Comparison of ENCODE assay signal across 29 mouse cellular contexts in the genomic region with DNA sequence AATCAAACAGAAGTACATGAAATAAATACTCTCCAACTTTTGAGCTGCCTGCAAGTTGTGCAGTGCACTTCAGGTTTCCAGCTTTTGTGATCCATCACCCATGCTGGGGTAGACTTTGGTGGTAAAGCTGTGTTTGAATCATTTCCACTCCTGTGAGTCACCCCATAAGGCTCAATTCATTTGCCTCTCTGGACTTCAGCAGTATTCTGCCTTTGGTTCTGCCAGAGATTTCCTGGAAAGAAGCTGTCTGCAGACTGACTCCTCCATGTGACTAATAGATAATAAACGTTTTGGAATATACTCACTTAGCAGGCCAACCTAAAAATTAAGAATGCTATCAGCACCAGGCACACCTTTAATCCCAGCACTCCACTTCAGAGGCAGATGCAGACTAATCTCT. TPM values are rescaled to one million over a fixed set of nuclear protein-coding genes. Genes with fewer than 3 reads are reported as not detected.
DNase-seq lines count a peak whose midpoint lies in the region; ATAC-seq and TF ChIP-seq lines count a peak whose summit lies in the region.
"Had no signal": no experiment of that assay in that cellular context is flagged by ENCODE, and none has a peak within 500 bp of the region (broad histone marks: within the 10 kb centered on the region; RNA-seq: fewer than 3 reads in every experiment).

No protein-coding gene starts in this region.

- no peak for TF ChIP-seq CTCF in forebrain, postnatal 0 days (IDR thresholded peaks at IDR 0.05; ENCODE audit: low read depth)
- no peak for TF ChIP-seq CTCF in embryonic fibroblast, embryonic 13.5 days (IDR thresholded peaks at IDR 0.05; ENCODE audit: borderline replicate concordance, insufficient read depth, low read length)

- no peaks in the 10 kb centered on the region for H3K27me3 ChIP-seq in forebrain, embryonic 13.5 days
- no peaks in the 10 kb centered on the region for H3K27me3 ChIP-seq in forebrain, postnatal 0 days (ENCODE audit: insufficient read depth, low read length)
- H3K27me3 ChIP-seq in liver, embryonic 11.5 days (replicated peaks; ENCODE audit: control insufficient read depth, insufficient read depth, low read length), result no peaks in the 10 kb centered on the region
- H3K27me3 ChIP-seq: embryonic facial prominence, embryonic 12.5 days; forebrain, embryonic 15.5 days; heart, embryonic 12.5 days; hindbrain, embryonic 13.5 days; limb, embryonic 13.5 days; Patski had no signal

- no peak overlapping the region for H3K27ac ChIP-seq in forebrain, embryonic 13.5 days
- H3K27ac ChIP-seq in forebrain, postnatal 0 days (ENCODE audit: low read depth, low read length), result no peak overlapping the region
- no peak overlapping the region for H3K27ac ChIP-seq in liver, embryonic 11.5 days (ENCODE audit: low read depth, low read length)
- H3K27ac ChIP-seq in embryonic fibroblast, embryonic 13.5 days (ENCODE audit: insufficient read depth, low read length), result peak overlapping the region; percentile 42; the same call in 1 of the 2 replicates
- H3K27ac ChIP-seq: embryonic facial prominence, embryonic 12.5 days; forebrain, embryonic 15.5 days; hindbrain, embryonic 13.5 days; limb, embryonic 13.5 days; stomach, postnatal 0 days had no signal

- peaks cover 29% of the 10 kb centered on the region for H3K4me1 ChIP-seq in forebrain, embryonic 13.5 days
- peaks cover 12% of the 10 kb centered on the region for H3K4me1 ChIP-seq in forebrain, postnatal 0 days (ENCODE audit: insufficient read depth)
- peaks cover 18% of the 10 kb centered on the region for H3K4me1 ChIP-seq in liver, embryonic 11.5 days (replicated peaks; ENCODE audit: control insufficient read depth, insufficient read depth, low read length)
- peaks cover 8% of the 10 kb centered on the region; the same call in 1 of the 2 replicates for H3K4me1 ChIP-seq in embryonic fibroblast, embryonic 13.5 days (ENCODE audit: control insufficient read depth, insufficient read depth, low read length)

- peaks cover 65% of the 10 kb centered on the region for H3K36me3 ChIP-seq in forebrain, embryonic 13.5 days (ENCODE audit: poor library complexity, severe bottlenecking)
- peaks cover 57% of the 10 kb centered on the region for H3K36me3 ChIP-seq in forebrain, postnatal 0 days (ENCODE audit: insufficient read depth)
- peaks cover 47% of the 10 kb centered on the region for H3K36me3 ChIP-seq in liver, embryonic 11.5 days (ENCODE audit: control insufficient read depth, insufficient read depth, low read length)

- H3K9ac ChIP-seq in forebrain, embryonic 13.5 days, result no peak overlapping the region
- H3K9ac ChIP-seq in forebrain, postnatal 0 days, result no peak overlapping the region
- no peak overlapping the region; the same call in 1 of the 2 replicates for H3K9ac ChIP-seq in liver, embryonic 11.5 days (ENCODE audit: low read depth, low read length)
- H3K9ac ChIP-seq: forebrain, embryonic 15.5 days; heart, embryonic 12.5 days; hindbrain, embryonic 13.5 days had no signal

- DNase-seq in forebrain, postnatal 0 days, result no peak
- DNase-seq in liver, embryonic 11.5 days (ENCODE audit: low spot score), result peak; percentile 26
- no peak for DNase-seq in liver
- peak; percentile 47 for DNase-seq in 416B (ENCODE audit: low read depth)
- DNase-seq in right cerebral cortex, postnatal 36 days (ENCODE audit: low spot score in 2 of 2), result no peak
- DNase-seq in gastrocnemius, postnatal 10 days, result no peak
- DNase-seq: adrenal gland, postnatal 10 days; B cell, adult 2 months; cerebellum, adult 11 months; cerebellum, adult 9-11 months; embryo, embryonic 11 days; heart, postnatal 4 days; kidney, adult 9 months; kidney, postnatal 14 days; layer of hippocampus, adult 9-11 months; lung, postnatal 36 days; midbrain, embryonic 14.5 days; right cerebral cortex, postnatal 25 days; thymus, adult 2 months had no signal

- 0 out of 2 replicates have a peak overlapping the region, but pooled peaks have one; percentile 73 for H3K4me2 ChIP-seq in forebrain, embryonic 13.5 days
- H3K4me2 ChIP-seq in forebrain, postnatal 0 days (ENCODE audit: low read depth), result no peak overlapping the region
- H3K4me2 ChIP-seq in liver, embryonic 11.5 days, result peak overlapping the region; percentile 90
- H3K4me2 ChIP-seq: forebrain, embryonic 15.5 days; heart, embryonic 12.5 days had no signal

- WGBS in forebrain, embryonic 13.5 days, result 86% methylated on average over 1 of the region's 1 CpGs
- WGBS in forebrain, postnatal 0 days, result 71% methylated on average over 1 of the region's 1 CpGs
- WGBS in liver, embryonic 11.5 days, result 38% methylated on average over 1 of the region's 1 CpGs

- ATAC-seq in forebrain, embryonic 13.5 days, result no peak
- no peak for ATAC-seq in forebrain, postnatal 0 days
- ATAC-seq in liver, embryonic 11.5 days (replicated peaks; ENCODE audit: low FRiP score), result no peak
- ATAC-seq: forebrain, embryonic 15.5 days; intestine, embryonic 16.5 days; Patski had no signal

- no peak for TF ChIP-seq POLR2A in embryonic fibroblast, embryonic 13.5 days (IDR thresholded peaks at IDR 0.05; ENCODE audit: low read depth, low read length)

- H3K4me3 ChIP-seq in forebrain, embryonic 13.5 days, result no peak overlapping the region
- no peak overlapping the region for H3K4me3 ChIP-seq in forebrain, postnatal 0 days (ENCODE audit: low read depth, low read length)
- H3K4me3 ChIP-seq in liver, embryonic 11.5 days (ENCODE audit: low read depth, low read length), result no peak overlapping the region
- no peak overlapping the region for H3K4me3 ChIP-seq in embryonic fibroblast, embryonic 13.5 days (ENCODE audit: insufficient read depth, low read length)
- H3K4me3 ChIP-seq: forebrain, embryonic 15.5 days; heart, embryonic 12.5 days; hindbrain, embryonic 13.5 days had no signal

- no peaks in the 10 kb centered on the region for H3K9me3 ChIP-seq in forebrain, embryonic 13.5 days (replicated peaks)
- H3K9me3 ChIP-seq in forebrain, postnatal 0 days (ENCODE audit: low read length), result no peaks in the 10 kb centered on the region
- H3K9me3 ChIP-seq in liver, embryonic 11.5 days (ENCODE audit: control insufficient read depth, low read length), result no peaks in the 10 kb centered on the region
- H3K9me3 ChIP-seq: embryonic facial prominence, embryonic 12.5 days; forebrain, embryonic 15.5 days; heart, embryonic 12.5 days; hindbrain, embryonic 13.5 days; limb, embryonic 13.5 days had no signal

RNA-seq across cellular contexts. Expression of gene Surf6, which starts 1.9 kb away (rescaled TPM):
- 25.0 and 29.6 TPM in 2 replicates for polyA plus RNA-seq in forebrain, embryonic 13.5 days (2015; fragmentation: Nextera tagmentation; extraction: Ambion mirVana)
- 25.9 and 33.6 TPM in 2 replicates for total RNA-seq in forebrain, postnatal 0 days (2014; rRNA removed)
- polyA plus RNA-seq in forebrain, postnatal 0 days (2015; fragmentation: Nextera tagmentation; extraction: Ambion mirVana), result 18.9 and 22.2 TPM in 2 replicates
- polyA plus RNA-seq in liver, embryonic 11.5 days (2014; fragmentation: Nextera tagmentation; extraction: Ambion mirVana), result 15.8 and 16.8 TPM in 2 replicates
- polyA plus RNA-seq in embryonic fibroblast, embryonic 13.5 days (2011; ENCODE audit: insufficient read length, low read depth, missing spikeins), result 21.4 and 23.3 TPM in 2 replicates
- total RNA-seq in gastrocnemius, postnatal 10 days (2021), result 10 to 100 TPM; 12.9 to 14.7 TPM

RNA-seq across cellular contexts. Expression of gene Med22, which starts 9.7 kb away (rescaled TPM):
- polyA plus RNA-seq in forebrain, embryonic 13.5 days (2015; fragmentation: Nextera tagmentation; extraction: Ambion mirVana), result 168 and 187 TPM in 2 replicates
- 110 and 116 TPM in 2 replicates for total RNA-seq in forebrain, postnatal 0 days (2014; rRNA removed)
- polyA plus RNA-seq in forebrain, postnatal 0 days (2015; fragmentation: Nextera tagmentation; extraction: Ambion mirVana), result 163 and 180 TPM in 2 replicates
- polyA plus RNA-seq in liver, embryonic 11.5 days (2014; fragmentation: Nextera tagmentation; extraction: Ambion mirVana), result 34.8 and 39.1 TPM in 2 replicates
- 25.6 and 26.8 TPM in 2 replicates for polyA plus RNA-seq in embryonic fibroblast, embryonic 13.5 days (2011; ENCODE audit: insufficient read length, low read depth, missing spikeins)
- 10 to 100 TPM; 21.9 to 22.8 TPM for total RNA-seq in gastrocnemius, postnatal 10 days (2021)

RNA-seq across cellular contexts. Expression of gene Rpl7a, which starts 9.8 kb away (rescaled TPM):
- polyA plus RNA-seq in forebrain, embryonic 13.5 days (2015; fragmentation: Nextera tagmentation; extraction: Ambion mirVana), result 620 and 639 TPM in 2 replicates
- total RNA-seq in forebrain, postnatal 0 days (2014; rRNA removed), result 1,164 and 1,963 TPM in 2 replicates
- polyA plus RNA-seq in forebrain, postnatal 0 days (2015; fragmentation: Nextera tagmentation; extraction: Ambion mirVana), result 522 and 611 TPM in 2 replicates
- 874 and 991 TPM in 2 replicates for polyA plus RNA-seq in liver, embryonic 11.5 days (2014; fragmentation: Nextera tagmentation; extraction: Ambion mirVana)
- polyA plus RNA-seq in embryonic fibroblast, embryonic 13.5 days (2011; ENCODE audit: insufficient read length, low read depth, missing spikeins), result 448 and 480 TPM in 2 replicates
- total RNA-seq in gastrocnemius, postnatal 10 days (2021), result 100 to 1,000 TPM; 415 to 419 TPM

RNA-seq across cellular contexts. Expression of gene Surf2, which starts 15.4 kb away (rescaled TPM):
- 53.5 and 60.7 TPM in 2 replicates for polyA plus RNA-seq in forebrain, embryonic 13.5 days (2015; fragmentation: Nextera tagmentation; extraction: Ambion mirVana)
- total RNA-seq in forebrain, postnatal 0 days (2014; rRNA removed), result 31.0 and 36.9 TPM in 2 replicates
- polyA plus RNA-seq in forebrain, postnatal 0 days (2015; fragmentation: Nextera tagmentation; extraction: Ambion mirVana), result 52.1 and 55.1 TPM in 2 replicates
- 61.5 and 64.7 TPM in 2 replicates for polyA plus RNA-seq in liver, embryonic 11.5 days (2014; fragmentation: Nextera tagmentation; extraction: Ambion mirVana)
- polyA plus RNA-seq in embryonic fibroblast, embryonic 13.5 days (2011; ENCODE audit: insufficient read length, low read depth, missing spikeins), result 29.3 and 33.6 TPM in 2 replicates
- 10 to 100 TPM; 14.0 to 15.4 TPM for total RNA-seq in gastrocnemius, postnatal 10 days (2021)

RNA-seq across cellular contexts. Expression of gene Surf1, which starts 15.6 kb away (rescaled TPM):
- 61.0 and 64.8 TPM in 2 replicates for polyA plus RNA-seq in forebrain, embryonic 13.5 days (2015; fragmentation: Nextera tagmentation; extraction: Ambion mirVana)
- 72.3 and 80.8 TPM in 2 replicates for total RNA-seq in forebrain, postnatal 0 days (2014; rRNA removed)
- polyA plus RNA-seq in forebrain, postnatal 0 days (2015; fragmentation: Nextera tagmentation; extraction: Ambion mirVana), result 106 and 112 TPM in 2 replicates
- 56.5 and 58.3 TPM in 2 replicates for polyA plus RNA-seq in liver, embryonic 11.5 days (2014; fragmentation: Nextera tagmentation; extraction: Ambion mirVana)
- polyA plus RNA-seq in embryonic fibroblast, embryonic 13.5 days (2011; ENCODE audit: insufficient read length, low read depth, missing spikeins), result 38.8 and 47.8 TPM in 2 replicates
- total RNA-seq in gastrocnemius, postnatal 10 days (2021), result 10 to 100 TPM; 33.3 to 37.6 TPM

Comparison
In these comparisons a context has a peak if more than half of its experiments do, and no peak if none do; other contexts are left out.
1. DNase-seq: peak in liver, embryonic 11.5 days (single experiment) and 416B (single experiment); none in forebrain, postnatal 0 days (single experiment), liver (single experiment), right cerebral cortex, postnatal 36 days (0 of 2) and gastrocnemius, postnatal 10 days (single experiment).